Mouse (Mus musculus) stomach, embryonic 14.5 days (tissue): ENCODE results near the gene Akap6. TPM values are rescaled to one million over a fixed set of nuclear protein-coding genes. Genes with fewer than 3 reads are reported as not detected.

Experiments
- ATAC-seq: fragments of 200-750 bp; cut with Nextera tagmentation; 2 replicates; pipeline ENCODE4 v1.8.0; 2017; ENCODE audit warnings: low read depth, moderate TSS enrichment; ENCODE audit not compliant: insufficient number of reproducible peaks, insufficient read depth, low FRiP score
- H3K27ac ChIP-seq: fragments of 300-500 bp; sonication (generic); 2 replicates; pipeline ENCODE4 v1.5.1; 2014; ENCODE audit warnings: mild to moderate bottlenecking, low read length, moderate library complexity, mixed read lengths
- H3K27me3 ChIP-seq: fragments of 300-500 bp; sonication (generic); 2 replicates; pipeline ENCODE4 v1.6.1; 2014; ENCODE audit warnings: low read length, control low read depth, mixed read lengths; ENCODE audit not compliant: control insufficient read depth, insufficient read depth
- H3K36me3 ChIP-seq: fragments of 300-500 bp; sonication (generic); 2 replicates; pipeline ENCODE4 v1.6.1; 2014; ENCODE audit warnings: mild to moderate bottlenecking, control low read depth, low read length, moderate library complexity, mixed read lengths; ENCODE audit not compliant: control insufficient read depth, insufficient read depth
- H3K4me1 ChIP-seq: fragments of 300-500 bp; sonication (generic); 2 replicates; pipeline ENCODE4 v1.6.1; 2014; ENCODE audit warnings: low read length, control low read depth, mixed read lengths; ENCODE audit not compliant: control insufficient read depth, insufficient read depth
- H3K4me2 ChIP-seq: fragments of 300-500 bp; sonication (generic); replicated peaks from 2 replicates; pipeline ENCODE4 v1.6.1; 2014; ENCODE audit warnings: low read depth, low read length, control low read depth
- H3K4me3 ChIP-seq: fragments of 300-500 bp; sonication (generic); 2 replicates; pipeline ENCODE4 v1.5.1; 2014; ENCODE audit warnings: low read depth, low read length, control low read depth
- H3K9ac ChIP-seq: fragments of 300-500 bp; sonication (generic); replicated peaks from 2 replicates; pipeline ENCODE4 v1.6.1; 2014; ENCODE audit warnings: low read depth, mild to moderate bottlenecking, control low read depth, low read length, moderate library complexity, mixed read lengths
- H3K9me3 ChIP-seq: fragments of 300-500 bp; sonication (generic); 2 replicates; pipeline ENCODE4 v1.6.1; 2016; ENCODE audit warnings: low read depth, low read length, control low read depth; ENCODE audit not compliant: control insufficient read depth
- WGBS: fragments of 180-500 bp; shearing (Covaris S2); extraction: QIAGEN DNeasy Blood & Tissue Kit; methylation state at CpG from one replicate; pipeline ENCODE4 v1.1.7; 2014; 5-methylcytosine and 5-hydroxymethylcytosine counted together
- polyA plus RNA-seq: library from polyadenylated mRNA; unstranded; fragments of >200 nt; fragmentation: Nextera tagmentation; extraction: Ambion mirVana; gene quantifications from 2 replicates; pipeline ENCODE4 v1.2.1, GENCODE M21; 2014

The Akap6 gene
- polyA plus RNA-seq, 1 experiment from 2014 or later, result 2.7 TPM

DNA sequence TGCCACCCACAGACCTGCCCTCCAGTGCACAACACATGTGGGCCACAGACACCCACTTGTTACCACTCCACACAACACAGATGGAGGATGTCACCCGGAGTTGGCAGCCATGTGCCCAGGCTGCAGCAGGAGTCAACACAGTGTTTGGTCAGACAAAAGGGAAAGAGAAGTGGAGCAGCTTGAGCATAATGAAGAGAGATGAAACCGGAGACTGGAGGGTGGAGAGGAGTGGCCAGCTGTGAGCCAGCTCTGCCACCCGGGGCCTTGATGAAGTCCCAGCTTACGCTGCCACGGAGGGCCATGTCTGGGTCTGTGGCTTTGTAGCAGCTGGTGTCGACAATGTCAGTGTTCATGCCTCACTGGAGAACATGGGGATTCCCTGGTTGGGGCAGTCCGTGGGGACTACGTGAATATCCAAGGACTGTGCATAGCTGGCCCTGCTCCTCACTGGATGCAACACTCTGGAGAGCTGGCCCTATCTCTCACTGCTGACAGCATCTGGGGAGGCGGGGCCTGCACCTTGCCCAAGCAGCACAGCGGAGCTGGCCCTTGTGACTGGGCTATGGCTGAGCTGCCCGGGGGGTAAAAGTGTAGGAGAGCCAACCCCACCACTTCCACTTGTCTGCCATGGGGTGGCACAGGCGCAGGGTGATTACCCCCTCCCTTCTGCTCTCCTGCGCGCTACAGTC lies 148.8 kb downstream of the Akap6 start:
- Histone ChIP-seq H3K4me1 (no peaks in the 10 kb centered on the region), H3K27ac (no peak overlapping the region), H3K27me3 (no peaks in the 10 kb centered on the region), H3K9ac (no peak overlapping the region), H3K4me2 (no peak overlapping the region), H3K4me3 (no peak overlapping the region), H3K9me3 (no peaks in the 10 kb centered on the region), H3K36me3 (no peaks in the 10 kb centered on the region)
- ATAC-seq, result peak; percentile 63; the same call in 1 of the 2 replicates
- WGBS, result 59% methylated on average over 12 of the region's 14 CpGs

DNA sequence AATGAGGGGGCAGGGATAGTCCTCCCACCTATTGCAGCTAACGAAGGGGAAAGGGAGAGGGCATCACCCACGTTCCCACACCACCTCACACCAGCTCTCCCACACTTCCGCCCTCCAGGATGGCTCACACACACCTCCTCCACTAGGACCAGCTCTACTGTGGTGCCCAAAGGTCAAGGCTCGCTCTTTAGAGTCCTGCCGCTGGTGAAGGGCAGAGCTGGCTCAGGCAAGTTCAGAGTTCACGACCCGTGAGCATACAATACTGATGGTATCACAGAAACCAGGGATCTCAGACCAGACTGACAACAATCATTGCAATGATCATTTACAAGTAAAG lies 149.3 kb downstream of the Akap6 start:
- H3K4me3 ChIP-seq, result no peak overlapping the region
- H3K9ac ChIP-seq, result no peak overlapping the region
- H3K27ac ChIP-seq, result no peak overlapping the region
- no peak overlapping the region for H3K4me2 ChIP-seq
- ATAC-seq, result 0 out of 2 replicates have a peak, but pooled peaks have one; percentile 14
- H3K27me3 ChIP-seq, result no peaks in the 10 kb centered on the region
- no peaks in the 10 kb centered on the region for H3K4me1 ChIP-seq
- WGBS, result 63% methylated on average over 7 of the region's 7 CpGs
- H3K9me3 ChIP-seq, result no peaks in the 10 kb centered on the region
- H3K36me3 ChIP-seq, result no peaks in the 10 kb centered on the region

DNA sequence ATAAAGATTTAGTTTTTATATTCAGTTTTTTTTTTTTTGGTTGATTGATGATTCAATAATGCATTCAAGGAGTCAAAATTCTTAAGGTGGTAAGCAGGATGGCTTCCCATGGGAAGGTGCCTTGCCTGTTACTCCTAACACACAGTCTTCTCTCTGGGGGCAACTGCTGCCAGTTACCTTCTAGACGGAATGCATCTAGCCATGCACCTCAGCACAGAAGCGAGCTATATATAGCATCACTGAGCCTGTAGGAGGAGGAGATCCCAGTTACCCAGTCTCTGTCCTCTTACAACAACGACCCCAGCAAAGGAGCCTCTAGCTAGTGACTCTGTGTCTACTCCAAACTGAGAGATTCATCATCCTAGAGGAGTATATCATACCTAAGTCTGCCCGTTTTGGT lies 150.1 kb downstream of the Akap6 start:
- no peaks in the 10 kb centered on the region for H3K9me3 ChIP-seq

DNA sequence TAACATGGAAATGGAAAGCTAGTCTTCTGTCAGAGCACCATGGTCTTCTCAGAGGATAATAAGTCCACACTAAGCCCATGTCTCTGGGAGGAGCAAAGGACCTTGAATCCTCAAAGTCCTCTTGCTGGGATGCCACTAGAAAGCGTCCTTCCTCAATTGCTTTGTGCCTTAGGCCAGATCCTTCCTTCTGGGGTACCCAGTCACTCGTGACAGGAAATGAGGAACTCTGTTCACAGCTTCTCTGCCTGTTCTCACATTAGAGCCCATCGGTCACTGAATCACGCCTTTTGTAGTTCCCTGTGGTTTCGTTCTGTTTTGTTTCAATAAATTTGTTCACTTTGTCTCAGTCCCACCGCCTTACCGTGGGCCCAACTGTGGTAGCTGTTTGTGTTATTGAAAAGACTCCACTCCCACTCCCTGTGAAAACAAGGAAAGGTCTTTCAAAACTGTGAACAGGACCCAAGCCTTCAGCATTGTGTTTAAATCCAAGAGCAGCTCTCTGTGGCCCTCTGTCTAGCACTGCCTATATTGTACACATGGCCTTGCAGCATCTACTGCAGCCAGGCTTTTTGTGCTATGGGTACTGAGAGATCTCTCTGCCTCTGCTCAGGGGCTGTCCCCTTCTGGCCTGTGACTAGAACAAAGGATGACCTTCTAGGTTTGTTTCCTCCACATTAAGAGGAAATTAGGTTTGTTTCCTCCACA lies 151.3 kb downstream of the Akap6 start:
- Histone ChIP-seq H3K4me2 (no peak overlapping the region), H3K27ac (no peak overlapping the region), H3K36me3 (no peaks in the 10 kb centered on the region), H3K9ac (no peak overlapping the region), H3K4me3 (no peak overlapping the region), H3K4me1 (no peaks in the 10 kb centered on the region), H3K9me3 (no peaks in the 10 kb centered on the region), H3K27me3 (no peaks in the 10 kb centered on the region)
- 75% methylated on average over 7 of the region's 7 CpGs for WGBS
- no peak for ATAC-seq

More for the DNA sequence above, 150.1 kb downstream of the Akap6 start:
- ATAC-seq, result no peak
- Histone ChIP-seq H3K9ac (no peak overlapping the region), H3K4me1 (no peaks in the 10 kb centered on the region), H3K36me3 (no peaks in the 10 kb centered on the region), H3K27me3 (no peaks in the 10 kb centered on the region), H3K27ac (no peak overlapping the region), H3K4me2 (no peak overlapping the region), H3K4me3 (no peak overlapping the region)
- WGBS, result 74% methylated on average over 4 of the region's 4 CpGs

DNA sequence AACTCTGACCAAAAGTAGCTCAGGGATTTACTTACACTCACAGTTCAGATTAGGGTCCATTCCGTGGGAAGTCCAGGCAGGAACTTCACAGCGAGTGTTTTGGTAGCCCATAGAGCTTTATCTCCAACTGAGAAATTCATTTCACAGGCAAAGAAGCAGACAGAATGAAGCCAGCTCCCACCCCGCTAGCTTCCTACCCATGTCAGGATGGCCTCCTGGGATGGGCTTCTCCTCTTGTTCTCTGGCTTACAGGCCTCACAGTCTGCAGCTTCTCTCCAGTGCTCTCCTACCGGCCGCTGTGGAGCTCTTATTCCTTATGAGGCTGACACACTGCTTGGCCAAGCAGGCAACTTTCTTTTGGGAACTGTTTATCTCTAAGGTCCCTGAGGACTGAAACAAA lies 152.0 kb downstream of the Akap6 start:
- Histone ChIP-seq H3K4me2 (no peak overlapping the region), H3K4me1 (no peaks in the 10 kb centered on the region), H3K9me3 (no peaks in the 10 kb centered on the region), H3K9ac (no peak overlapping the region), H3K4me3 (no peak overlapping the region), H3K36me3 (no peaks in the 10 kb centered on the region), H3K27ac (no peak overlapping the region), H3K27me3 (no peaks in the 10 kb centered on the region)
- no peak for ATAC-seq
- 76% methylated on average over 5 of the region's 5 CpGs for WGBS

DNA sequence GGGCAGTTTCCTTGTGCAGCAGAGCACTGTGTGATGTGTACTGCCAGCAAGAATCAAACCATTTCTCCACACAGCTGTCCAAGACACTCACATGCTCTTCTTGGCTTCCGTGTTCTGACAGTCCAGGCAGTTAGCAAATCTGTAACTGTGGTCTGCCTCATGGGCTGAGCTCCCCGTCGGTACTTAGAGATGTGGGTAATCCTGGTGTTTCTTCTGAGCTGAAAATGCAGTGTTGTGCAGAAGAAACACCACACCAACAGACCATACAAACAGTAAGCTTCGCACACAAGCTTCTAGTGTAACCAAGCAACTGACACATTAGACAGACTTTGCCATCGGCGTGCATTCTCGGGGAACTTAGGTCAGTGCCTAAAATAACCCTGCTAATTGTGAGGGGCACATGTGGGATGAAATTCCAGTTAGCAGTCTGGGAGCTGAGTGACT lies 155.1 kb downstream of the Akap6 start:
- no peak for ATAC-seq
- H3K27me3 ChIP-seq, result no peaks in the 10 kb centered on the region
- no peaks in the 10 kb centered on the region for H3K4me1 ChIP-seq
- H3K4me3 ChIP-seq, result no peak overlapping the region
- H3K27ac ChIP-seq, result no peak overlapping the region
- 65% methylated on average over 7 of the region's 7 CpGs for WGBS
- no peak overlapping the region for H3K9ac ChIP-seq
- no peak overlapping the region for H3K4me2 ChIP-seq
- no peaks in the 10 kb centered on the region for H3K9me3 ChIP-seq
- H3K36me3 ChIP-seq, result no peaks in the 10 kb centered on the region

DNA sequence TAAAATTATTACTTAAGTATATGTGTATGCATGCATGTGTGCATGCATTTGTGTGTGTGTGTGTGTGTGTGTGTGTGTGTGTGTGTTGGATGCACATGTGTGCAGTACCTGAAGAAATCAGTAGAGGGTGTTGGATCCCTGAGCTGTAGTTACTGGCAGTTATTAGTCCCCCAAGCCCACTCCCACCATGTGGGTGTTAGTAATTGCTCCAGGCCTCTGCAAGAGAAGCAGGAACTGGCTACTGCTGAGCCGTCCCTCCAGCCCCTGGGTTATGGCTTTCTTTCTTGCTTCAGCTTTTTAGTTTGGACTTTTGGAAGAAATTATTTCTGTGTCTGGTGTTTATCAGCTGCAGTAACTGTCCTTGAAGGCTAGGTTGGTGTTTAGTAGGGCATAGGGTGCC lies 156.9 kb downstream of the Akap6 start:
- no peaks in the 10 kb centered on the region for H3K4me1 ChIP-seq
- no peak overlapping the region for H3K9ac ChIP-seq
- WGBS, result 76% methylated on average over 1 of the region's 1 CpGs

DNA sequence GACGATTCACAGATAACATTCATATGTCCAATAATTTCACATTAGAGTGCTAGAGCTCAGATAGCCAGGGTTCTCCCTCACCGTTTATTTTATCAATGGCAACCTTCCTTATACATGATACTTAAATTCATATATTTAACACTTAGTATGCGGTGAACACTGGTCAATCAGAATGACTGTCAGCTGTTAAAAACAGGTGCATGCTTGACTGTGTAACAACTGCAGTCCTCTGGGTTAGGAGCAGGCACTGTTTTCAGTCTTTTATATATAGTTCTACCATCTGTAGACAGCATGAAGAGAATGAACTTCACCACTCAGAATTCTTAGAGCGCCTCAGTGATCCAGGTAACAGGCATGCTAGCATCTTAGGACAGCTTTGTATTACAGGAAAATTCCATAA lies 158.1 kb downstream of the Akap6 start:
- H3K4me1 ChIP-seq, result no peaks in the 10 kb centered on the region
- WGBS, result 85% methylated on average over 4 of the region's 4 CpGs

More for the DNA sequence above, 156.9 kb downstream of the Akap6 start:
- Histone ChIP-seq H3K9me3 (no peaks in the 10 kb centered on the region), H3K27ac (no peak overlapping the region), H3K4me2 (no peak overlapping the region), H3K4me3 (no peak overlapping the region), H3K36me3 (no peaks in the 10 kb centered on the region), H3K27me3 (no peaks in the 10 kb centered on the region)
- ATAC-seq, result no peak

More for the DNA sequence above, 158.1 kb downstream of the Akap6 start:
- Histone ChIP-seq H3K27ac (no peak overlapping the region), H3K27me3 (no peaks in the 10 kb centered on the region), H3K9ac (no peak overlapping the region), H3K36me3 (no peaks in the 10 kb centered on the region), H3K4me3 (no peak overlapping the region), H3K4me2 (no peak overlapping the region), H3K9me3 (no peaks in the 10 kb centered on the region)
- no peak for ATAC-seq
